Mouse (Mus musculus): ENCODE measurements around the gene Lemd1.

DNA sequence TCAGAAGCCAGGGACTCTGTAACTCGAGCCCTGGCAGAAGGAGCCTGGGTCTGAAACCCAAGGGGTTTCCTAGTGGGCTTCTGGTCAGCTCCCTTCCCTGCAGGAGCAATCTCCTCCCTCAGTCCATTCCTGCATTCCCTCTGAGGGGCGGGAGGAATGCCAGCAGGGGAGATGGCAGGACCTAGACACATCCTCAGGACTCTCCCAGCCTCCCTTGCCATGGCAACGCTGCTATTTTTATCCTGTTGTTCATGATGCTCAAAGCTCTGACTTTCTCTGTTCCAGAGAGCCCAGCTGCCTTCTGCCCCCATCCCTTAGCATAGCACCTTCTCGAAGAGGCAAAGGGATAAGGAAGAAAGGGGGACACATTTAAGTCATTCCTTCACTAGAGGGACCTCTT lies 16.9 kb downstream of the Lemd1 start:
- TF ChIP-seq POLR2A (IDR thresholded peaks at IDR 0.05; ENCODE audit: insufficient read depth, low read depth, low read length) (no peak), CTCF (IDR thresholded peaks at IDR 0.05) (no peak)
